Mouse (Mus musculus): Measurements from ENCODE around the gene Tmem87a. TPM values are rescaled to one million over a fixed set of nuclear protein-coding genes. Genes with fewer than 3 reads are reported as not detected.

Gene Tmem87a
- polyA plus RNA-seq (2015; fragmentation: Nextera tagmentation; extraction: Ambion mirVana): 9.5 and 17.0 TPM in 2 replicates

GRCm38 (mm10) chr2:120403986-120404822 is at the start of gene Tmem87a:
Gene Tmem87a, minus strand, starts transcription at chr2:120404113.

GRCm38 (mm10) chr2:120403653-120403985 is 294 bp downstream of the Tmem87a start, which contains the start of gene Ganc:
Gene Ganc, plus strand, starts transcription at chr2:120403896.

GRCm38 (mm10) chr2:120352682-120353646 is 50.9 kb downstream of the Tmem87a start, which contains the start of gene Vps39:
Gene Vps39, minus strand, starts transcription at chr2:120353137.

GRCm38 (mm10) chr2:120313976-120314375 is 89.9 kb downstream of the Tmem87a start, which contains the start of gene Pla2g4f:
Gene Pla2g4f, minus strand, starts transcription at chr2:120314165.

Other genes with a start within 250 kb of the Tmem87a start
- gene Ehd4, start 249.5 kb downstream of the Tmem87a start, polyA plus RNA-seq (2015; fragmentation: Nextera tagmentation; extraction: Ambion mirVana): 30.5 and 43.9 TPM in 2 replicates
- 0.68 and 0.95 TPM in 2 replicates for gene Pla2g4e, start 158.8 kb downstream of the Tmem87a start, polyA plus RNA-seq (2015; fragmentation: Nextera tagmentation; extraction: Ambion mirVana)
- 0.11 and 0.22 TPM in 2 replicates for gene Pla2g4d, start 114.9 kb downstream of the Tmem87a start, polyA plus RNA-seq (2015; fragmentation: Nextera tagmentation; extraction: Ambion mirVana)
- not detected in 2 replicates for gene Pla2g4f, start 89.9 kb downstream of the Tmem87a start, polyA plus RNA-seq (2015; fragmentation: Nextera tagmentation; extraction: Ambion mirVana)
- 18.6 and 25.0 TPM in 2 replicates for gene Vps39, start 51.0 kb downstream of the Tmem87a start, polyA plus RNA-seq (2015; fragmentation: Nextera tagmentation; extraction: Ambion mirVana)
- gene Ganc, start 217 bp downstream of the Tmem87a start, polyA plus RNA-seq (2015; fragmentation: Nextera tagmentation; extraction: Ambion mirVana): 6.2 and 14.0 TPM in 2 replicates
- 0.95 and 1.8 TPM in 2 replicates for gene Capn3, start 51.9 kb upstream of the Tmem87a start, polyA plus RNA-seq (2015; fragmentation: Nextera tagmentation; extraction: Ambion mirVana)
- gene Zfp106, start 159.7 kb upstream of the Tmem87a start, polyA plus RNA-seq (2015; fragmentation: Nextera tagmentation; extraction: Ambion mirVana): 19.5 and 26.1 TPM in 2 replicates
- gene Snap23, start 163.6 kb upstream of the Tmem87a start, polyA plus RNA-seq (2015; fragmentation: Nextera tagmentation; extraction: Ambion mirVana): 21.3 and 28.5 TPM in 2 replicates
- 23.6 and 24.8 TPM in 2 replicates for gene Haus2, start 205.3 kb upstream of the Tmem87a start, polyA plus RNA-seq (2015; fragmentation: Nextera tagmentation; extraction: Ambion mirVana)
- 23.2 and 33.0 TPM in 2 replicates for gene Lrrc57, start 205.4 kb upstream of the Tmem87a start, polyA plus RNA-seq (2015; fragmentation: Nextera tagmentation; extraction: Ambion mirVana)
- 4.0 and 4.5 TPM in 2 replicates for gene Stard9, start 225.0 kb upstream of the Tmem87a start, polyA plus RNA-seq (2015; fragmentation: Nextera tagmentation; extraction: Ambion mirVana)

All from adrenal gland, postnatal 0 days (tissue).